Mouse (Mus musculus) hindbrain, postnatal 0 days (tissue): ENCODE results near the gene Ppp1cc. TPM values are rescaled to one million over a fixed set of nuclear protein-coding genes. Genes with fewer than 3 reads are reported as not detected.
A peak's percentile ranks its signal among the peaks of the same experiment; 100 is the strongest.

Experiments used
- ATAC-seq: fragments of 200-750 bp; cut with Nextera tagmentation; 2 replicates; pipeline ENCODE4 v1.8.0; 2017; ENCODE audit warnings: mild to moderate bottlenecking, moderate TSS enrichment, moderate library complexity
- DNase-seq: peaks from one replicate; pipeline ENCODE4 v3.0.0-alpha.2; 2015; ENCODE audit warnings: low spot score
- H3K27ac ChIP-seq: fragments of 300-500 bp; sonication (generic); 2 replicates; pipeline ENCODE4 v1.5.1; 2014; ENCODE audit warnings: mild to moderate bottlenecking
- H3K27me3 ChIP-seq: fragments of 300-500 bp; sonication (generic); 2 replicates; pipeline ENCODE4 v1.6.1; 2014; ENCODE audit warnings: low read length, mixed read lengths; ENCODE audit not compliant: insufficient read depth
- H3K36me3 ChIP-seq: fragments of 300-500 bp; sonication (generic); 2 replicates; pipeline ENCODE4 v1.6.1; 2014; ENCODE audit warnings: low read length, mixed read lengths; ENCODE audit not compliant: insufficient read depth
- H3K4me1 ChIP-seq: fragments of 300-500 bp; sonication (generic); 2 replicates; pipeline ENCODE4 v1.6.1; 2014; ENCODE audit warnings: antibody characterized with exemption, low read length, mixed read lengths; ENCODE audit not compliant: insufficient read depth
- H3K4me2 ChIP-seq: fragments of 300-500 bp; sonication (generic); 2 replicates; pipeline ENCODE4 v1.6.1; 2014; ENCODE audit warnings: low read depth, mild to moderate bottlenecking, low read length, moderate library complexity, mixed read lengths
- H3K4me3 ChIP-seq: fragments of 300-500 bp; sonication (generic); 2 replicates; pipeline ENCODE4 v1.5.1; 2014; ENCODE audit warnings: low read length
- H3K9ac ChIP-seq: fragments of 300-500 bp; sonication (generic); replicated peaks from 2 replicates; pipeline ENCODE4 v1.6.1; 2014; ENCODE audit warnings: mild to moderate bottlenecking, low read length, moderate library complexity, mixed read lengths
- H3K9me3 ChIP-seq: fragments of 300-500 bp; sonication (generic); 2 replicates; pipeline ENCODE4 v1.6.1; 2016; ENCODE audit warnings: low read length, mixed read lengths
- CTCF ChIP-seq: IDR thresholded peaks from 2 replicates; pipeline ENCODE4 v1.5.1; 2016; ENCODE audit warnings: antibody characterized with exemption, control low read depth, low read depth
- WGBS: fragments of 180-500 bp; shearing (Covaris S2); extraction: QIAGEN DNeasy Blood & Tissue Kit; methylation state at CpG from one replicate; pipeline ENCODE4 v1.1.7; 2014; 5-methylcytosine and 5-hydroxymethylcytosine counted together
- polyA plus RNA-seq: library from polyadenylated mRNA; unstranded; fragments of >200 nt; fragmentation: Nextera tagmentation; extraction: Ambion mirVana; gene quantifications from 2 replicates; pipeline ENCODE4 v1.2.1, GENCODE M21; 2015
- total RNA-seq: library from RNA; depleted of rRNA; stranded (reverse); fragments of >200 nt; gene quantifications from 2 replicates; pipeline ENCODE4 v1.2.3, GENCODE M21; 2014

Gene Ppp1cc
- total and polyA plus RNA-seq, 2 experiments from 2014 or later, result 184 to 205 TPM

DNA sequence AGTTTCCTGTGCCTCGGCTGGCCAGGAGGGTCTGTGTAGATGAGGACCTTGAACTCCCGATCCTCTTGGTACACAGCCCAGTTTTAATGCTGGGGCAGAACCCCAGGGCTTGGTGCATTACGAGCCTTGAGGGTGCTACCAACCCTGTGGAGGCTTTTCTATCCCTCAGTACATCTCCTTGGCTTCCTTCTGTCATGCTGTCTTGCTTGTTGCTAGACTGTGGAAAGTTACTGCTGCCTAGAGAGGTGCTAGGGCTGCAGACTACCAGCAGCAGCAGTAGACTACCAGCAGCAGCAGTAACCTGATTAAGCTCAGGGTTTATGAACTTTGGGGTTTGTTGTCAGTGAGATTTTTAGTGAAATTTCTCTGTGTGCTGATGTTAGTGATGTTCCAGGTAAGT, 5.9 kb downstream of the Ppp1cc start:
- H3K4me1 ChIP-seq, result peaks cover 29% of the 10 kb centered on the region

DNA sequence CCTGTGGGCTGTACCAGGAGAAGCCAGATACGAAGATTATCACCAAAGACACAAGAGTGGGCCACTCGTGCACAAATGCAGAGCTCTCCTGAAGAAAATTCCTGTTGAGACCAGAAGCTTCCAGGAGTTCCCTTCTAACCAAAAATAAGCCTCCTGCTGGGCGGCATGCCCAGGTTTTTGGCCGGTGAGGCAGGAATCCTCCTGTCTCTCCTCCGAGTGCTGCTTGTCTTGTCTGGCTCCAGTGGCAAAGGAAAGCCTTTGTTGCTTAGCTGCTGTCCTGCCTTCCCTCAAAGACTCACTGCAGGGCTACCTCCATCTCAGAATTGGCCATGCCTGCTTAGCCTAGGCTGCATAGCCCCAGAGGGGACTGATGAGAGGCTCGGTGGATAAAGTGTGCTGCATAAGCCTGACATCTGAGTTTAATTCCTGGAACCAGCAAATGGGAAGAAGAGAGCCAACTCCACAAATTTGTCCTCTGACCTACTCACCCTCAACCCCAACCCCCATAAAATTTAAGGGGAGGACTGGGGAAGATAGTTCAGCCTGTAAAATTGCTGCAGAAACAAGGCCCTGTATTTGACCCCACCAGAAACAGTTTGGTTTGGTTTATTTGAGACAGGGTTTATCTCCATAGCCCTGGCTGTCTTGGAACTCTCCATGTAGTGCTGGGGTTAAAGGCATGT, 7.3 kb downstream of the Ppp1cc start:
- Histone ChIP-seq H3K9ac (0 out of 2 replicates have a peak overlapping the region, but pooled peaks have one; percentile 7), H3K9me3 (no peaks in the 10 kb centered on the region), H3K4me2 (no peak overlapping the region), H3K27me3 (no peaks in the 10 kb centered on the region), H3K36me3 (peaks cover 19% of the 10 kb centered on the region), H3K27ac (peak overlapping the region; percentile 52; the same call in 1 of the 2 replicates), H3K4me3 (no peak overlapping the region), H3K4me1 (peaks cover 29% of the 10 kb centered on the region)
- TF ChIP-seq CTCF, result no peak
- WGBS, result 39% methylated on average over 6 of the region's 6 CpGs
- ATAC-seq (no peak), DNase-seq (no peak)

More for the DNA sequence above, 5.9 kb downstream of the Ppp1cc start:
- Histone ChIP-seq H3K36me3 (peaks cover 7% of the 10 kb centered on the region; the same call in 1 of the 2 replicates), H3K9ac (no peak overlapping the region), H3K4me3 (no peak overlapping the region), H3K27me3 (no peaks in the 10 kb centered on the region), H3K4me2 (0 out of 2 replicates have a peak overlapping the region, but pooled peaks have one; percentile 7), H3K9me3 (no peaks in the 10 kb centered on the region), H3K27ac (no peak overlapping the region)
- 56% methylated on average over 3 of the region's 3 CpGs for WGBS
- DNase-seq (no peak), ATAC-seq (no peak)
- no peak for TF ChIP-seq CTCF

DNA sequence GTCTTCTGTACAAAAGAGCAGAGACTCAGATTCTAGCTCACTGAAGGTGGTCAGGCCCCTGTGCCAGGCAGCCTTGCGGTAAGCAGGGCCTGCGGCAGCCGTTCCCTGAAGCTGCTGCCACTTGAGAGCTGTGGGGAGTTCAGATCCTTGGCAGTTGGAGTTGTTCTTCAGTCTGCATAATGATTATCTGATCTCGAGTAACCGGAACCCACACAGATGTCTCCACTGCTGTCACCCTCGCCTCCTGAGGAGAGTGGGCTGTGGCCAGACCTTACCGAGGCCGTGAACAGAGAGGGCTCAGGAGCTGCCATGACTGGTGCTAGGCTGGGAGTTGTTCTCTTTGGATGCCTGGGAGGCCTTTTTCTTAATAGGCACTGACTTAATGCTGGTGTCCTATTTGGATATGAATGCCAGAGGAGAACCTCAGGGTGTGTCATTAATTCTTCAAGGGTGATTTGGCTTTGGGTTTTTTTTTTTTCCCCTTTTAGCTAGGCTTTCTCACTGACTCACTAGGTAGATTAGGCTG, 8.6 kb downstream of the Ppp1cc start:
- Histone ChIP-seq H3K4me1 (peaks cover 21% of the 10 kb centered on the region), H3K4me3 (no peak overlapping the region), H3K36me3 (peaks cover 33% of the 10 kb centered on the region), H3K9ac (no peak overlapping the region), H3K27me3 (no peaks in the 10 kb centered on the region), H3K4me2 (peak overlapping the region; percentile 14; the same call in 1 of the 2 replicates), H3K27ac (peak overlapping the region; percentile 17; the same call in 1 of the 2 replicates), H3K9me3 (no peaks in the 10 kb centered on the region)
- ATAC-seq (peak; percentile 48), DNase-seq (peak; percentile 52)
- TF ChIP-seq CTCF, result no peak
- 15% methylated on average over 8 of the region's 8 CpGs for WGBS

DNA sequence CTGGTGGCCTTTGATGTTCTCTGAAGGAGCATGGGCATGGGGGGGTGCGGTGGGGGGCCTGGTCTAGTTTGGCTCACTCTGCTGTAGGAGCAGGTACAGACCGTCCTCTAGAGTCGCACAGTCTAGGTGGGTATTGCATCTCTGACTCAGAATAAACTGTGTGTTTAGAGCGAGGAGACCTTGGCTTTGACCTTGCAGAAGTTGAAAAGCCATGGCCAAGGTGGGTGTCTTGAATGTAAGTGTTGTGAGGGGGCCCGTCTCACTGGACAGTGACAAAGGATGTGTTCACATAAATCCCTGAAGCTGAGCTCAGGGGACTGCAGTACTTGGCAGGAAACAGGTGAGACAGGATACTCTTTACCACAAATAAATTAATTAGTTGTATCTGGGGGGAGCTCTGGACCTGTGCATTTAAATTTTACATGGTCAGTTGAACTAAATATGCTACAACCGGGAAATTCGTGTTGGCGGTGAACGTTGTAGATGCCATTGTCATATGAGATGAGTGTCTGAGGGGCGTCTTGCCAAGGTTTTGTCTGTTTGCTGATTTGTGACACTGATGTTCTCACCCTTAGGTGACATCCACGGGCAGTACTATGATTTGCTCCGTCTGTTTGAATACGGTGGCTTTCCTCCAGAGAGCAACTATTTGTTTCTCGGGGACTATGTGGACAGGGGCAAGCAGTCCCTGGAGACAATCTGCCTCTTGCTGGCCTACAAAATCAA, 10.4 kb downstream of the Ppp1cc start:
- H3K4me2 ChIP-seq, result no peak overlapping the region
- H3K4me3 ChIP-seq, result no peak overlapping the region
- ATAC-seq (no peak), DNase-seq (no peak)
- 78% methylated on average over 13 of the region's 14 CpGs for WGBS
- peaks cover 49% of the 10 kb centered on the region for H3K36me3 ChIP-seq
- no peak overlapping the region for H3K27ac ChIP-seq
- no peak overlapping the region for H3K9ac ChIP-seq
- no peaks in the 10 kb centered on the region for H3K9me3 ChIP-seq
- TF ChIP-seq CTCF, result no peak
- H3K27me3 ChIP-seq, result no peaks in the 10 kb centered on the region
- H3K4me1 ChIP-seq, result peaks cover 10% of the 10 kb centered on the region

DNA sequence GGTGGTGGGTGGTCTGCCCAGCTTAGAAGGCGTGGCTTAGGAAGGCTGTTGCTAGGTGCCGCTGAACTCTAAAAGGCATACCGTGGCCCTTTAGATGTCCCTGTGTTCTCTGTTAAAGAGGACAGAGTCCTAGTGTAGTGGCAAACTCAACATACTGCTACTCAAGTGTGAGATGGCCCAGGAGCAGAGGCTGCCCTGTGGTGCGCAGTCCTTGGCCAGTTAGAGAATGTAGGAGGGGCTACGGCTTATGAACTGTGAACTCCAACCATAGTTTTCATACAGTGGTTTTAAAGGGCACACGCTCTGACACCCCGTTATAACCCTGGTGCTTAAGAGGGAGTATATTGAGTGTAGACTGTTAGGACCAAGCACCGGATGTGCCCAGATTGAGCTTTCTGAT, 13.0 kb downstream of the Ppp1cc start:
- H3K9ac ChIP-seq, result no peak overlapping the region
- peaks cover 5% of the 10 kb centered on the region; the same call in 1 of the 2 replicates for H3K4me1 ChIP-seq
- no peaks in the 10 kb centered on the region for H3K9me3 ChIP-seq
- no peak for DNase-seq
- H3K4me2 ChIP-seq, result no peak overlapping the region
- no peak overlapping the region for H3K4me3 ChIP-seq
- 91% methylated on average over 8 of the region's 8 CpGs for WGBS
- no peaks in the 10 kb centered on the region for H3K27me3 ChIP-seq
- ATAC-seq, result no peak
- TF ChIP-seq CTCF, result no peak
- H3K27ac ChIP-seq, result no peak overlapping the region
- H3K36me3 ChIP-seq, result peaks cover 50% of the 10 kb centered on the region

DNA sequence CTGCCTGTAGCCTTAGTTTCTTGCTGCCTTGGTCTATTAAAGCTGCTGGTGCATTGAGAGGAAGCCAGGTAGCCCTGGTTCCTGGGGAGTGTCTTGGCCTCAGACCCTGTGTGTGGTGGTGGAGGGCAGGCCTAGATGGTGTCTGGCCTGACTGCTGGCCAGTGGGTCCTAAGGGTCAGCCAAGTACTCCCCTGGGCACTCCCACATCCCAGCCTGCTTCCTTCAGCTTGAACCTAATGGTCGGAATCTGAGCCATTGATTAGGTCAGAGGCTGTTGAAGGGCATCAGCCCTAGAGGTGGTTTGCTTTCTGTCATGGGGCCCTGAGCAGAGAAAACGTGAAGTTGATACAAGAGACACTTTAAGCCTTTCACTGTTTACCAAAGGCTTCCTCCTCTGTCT, 17.3 kb downstream of the Ppp1cc start:
- Histone ChIP-seq H3K36me3 (peaks cover 37% of the 10 kb centered on the region), H3K4me1 (no peaks in the 10 kb centered on the region), H3K9me3 (no peaks in the 10 kb centered on the region), H3K27me3 (no peaks in the 10 kb centered on the region), H3K4me3 (no peak overlapping the region), H3K27ac (0 out of 2 replicates have a peak overlapping the region, but pooled peaks have one; percentile 15), H3K4me2 (no peak overlapping the region), H3K9ac (no peak overlapping the region)
- no peak for DNase-seq
- 74% methylated on average over 2 of the region's 2 CpGs for WGBS
- ATAC-seq, result no peak
- TF ChIP-seq CTCF, result no peak
